Mouse (Mus musculus): ENCODE measurements around the gene Gal3st1. TPM values are rescaled to one million over a fixed set of nuclear protein-coding genes. Genes with fewer than 3 reads are reported as not detected.

Gene Gal3st1
- polyA plus RNA-seq, 1 experiment from 2014 or later = 4.6 TPM

DNA sequence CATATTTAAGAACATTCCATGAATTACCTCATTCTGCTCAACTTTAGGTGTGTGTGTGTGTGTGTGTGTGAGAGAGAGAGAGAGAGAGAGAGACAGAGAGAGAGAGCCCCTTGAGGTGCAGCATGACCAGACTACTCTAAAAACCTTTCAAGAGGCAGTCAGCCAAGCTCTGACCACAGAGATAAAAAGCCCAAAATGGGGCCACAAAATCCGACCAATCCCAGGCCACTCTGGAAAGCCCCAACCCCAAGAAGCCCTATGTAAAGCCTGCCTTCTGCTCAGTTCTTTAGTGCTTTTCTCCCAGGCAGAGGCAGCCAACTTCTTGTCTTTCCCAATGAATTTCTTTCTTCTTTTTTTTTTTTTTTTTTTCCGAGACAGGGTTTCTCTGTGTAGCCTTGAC, 22.5 kb upstream of the Gal3st1 start:
- peaks cover 7% of the 10 kb centered on the region; the same call in 1 of the 2 replicates for H3K4me1 ChIP-seq (ENCODE audit: control insufficient read depth, insufficient read depth, low read length)
- H3K9ac ChIP-seq (ENCODE audit: low read depth, low read length) = no peak overlapping the region
- H3K9me3 ChIP-seq (ENCODE audit: control insufficient read depth, low read length) = no peaks in the 10 kb centered on the region
- H3K4me2 ChIP-seq (replicated peaks; ENCODE audit: low read depth, low read length) = no peak overlapping the region
- no peaks in the 10 kb centered on the region for H3K27me3 ChIP-seq (ENCODE audit: control insufficient read depth, insufficient read depth, low read length)
- no peak overlapping the region for H3K27ac ChIP-seq (ENCODE audit: low read depth, low read length)
- ATAC-seq (ENCODE audit: low FRiP score, low TSS enrichment) = no peak
- no peaks in the 10 kb centered on the region for H3K36me3 ChIP-seq (ENCODE audit: control insufficient read depth, insufficient read depth, low read length)
- 60% methylated on average over 2 of the region's 2 CpGs for WGBS
- no peak overlapping the region for H3K4me3 ChIP-seq (ENCODE audit: low read length)

DNA sequence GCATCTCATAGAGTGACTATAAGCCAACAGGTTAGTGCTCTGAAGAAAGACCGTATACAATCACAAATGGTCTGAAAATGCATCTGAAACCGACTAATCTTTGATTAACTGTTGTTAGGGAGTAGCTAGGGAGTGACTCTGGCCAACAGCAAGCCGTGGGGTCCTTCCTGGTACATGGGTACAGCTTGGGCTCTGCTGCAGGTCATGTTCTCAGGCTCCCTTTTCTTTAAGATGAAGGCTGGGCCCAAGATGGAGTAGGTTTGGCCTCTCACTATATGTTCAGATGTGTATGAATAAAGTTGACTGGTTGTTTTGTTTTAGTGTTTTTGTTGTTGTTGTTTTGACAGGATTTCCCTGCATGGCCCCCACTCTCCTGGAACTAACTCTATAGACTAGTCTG, 21.7 kb upstream of the Gal3st1 start:
- ATAC-seq (ENCODE audit: low FRiP score, low TSS enrichment) = no peak
- H3K9me3 ChIP-seq (ENCODE audit: control insufficient read depth, low read length) = no peaks in the 10 kb centered on the region
- WGBS = 62% methylated on average over 3 of the region's 3 CpGs
- no peak overlapping the region for H3K4me2 ChIP-seq (replicated peaks; ENCODE audit: low read depth, low read length)
- H3K4me3 ChIP-seq (ENCODE audit: low read length) = no peak overlapping the region
- H3K27me3 ChIP-seq (ENCODE audit: control insufficient read depth, insufficient read depth, low read length) = no peaks in the 10 kb centered on the region
- peaks cover 4% of the 10 kb centered on the region; the same call in 1 of the 2 replicates for H3K36me3 ChIP-seq (ENCODE audit: control insufficient read depth, insufficient read depth, low read length)
- no peak overlapping the region for H3K9ac ChIP-seq (ENCODE audit: low read depth, low read length)
- peaks cover 7% of the 10 kb centered on the region; the same call in 1 of the 2 replicates for H3K4me1 ChIP-seq (ENCODE audit: control insufficient read depth, insufficient read depth, low read length)
- H3K27ac ChIP-seq (ENCODE audit: low read depth, low read length) = no peak overlapping the region

DNA sequence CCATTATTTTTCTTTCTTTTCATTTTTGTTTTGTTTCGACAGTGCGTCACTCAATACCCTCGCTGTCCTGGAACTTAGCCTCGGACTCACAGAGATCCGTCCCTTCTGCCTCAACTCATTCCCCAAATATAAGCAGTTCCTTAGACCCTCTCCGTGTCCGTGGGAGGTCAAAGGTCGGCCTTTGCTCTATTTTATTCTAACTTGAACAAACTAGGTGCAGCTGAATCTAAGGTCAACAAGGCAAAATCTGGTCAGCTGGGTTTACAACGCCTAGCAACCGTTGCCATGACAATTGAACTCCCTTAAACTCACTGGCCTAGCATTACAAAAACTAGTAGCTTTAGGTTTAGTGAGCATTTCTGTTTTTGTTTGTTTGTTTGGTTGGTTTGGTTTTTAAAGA, 20.3 kb upstream of the Gal3st1 start:
- no peaks in the 10 kb centered on the region for H3K9me3 ChIP-seq (ENCODE audit: control insufficient read depth, low read length)
- 86% methylated on average over 10 of the region's 10 CpGs for WGBS
- H3K27ac ChIP-seq (ENCODE audit: low read depth, low read length) = peak overlapping the region; percentile 38; the same call in 1 of the 2 replicates
- H3K4me2 ChIP-seq (replicated peaks; ENCODE audit: low read depth, low read length) = peak overlapping the region; percentile 58
- H3K9ac ChIP-seq (ENCODE audit: low read depth, low read length) = peak overlapping the region; percentile 80; the same call in 1 of the 2 replicates
- peaks cover 7% of the 10 kb centered on the region; the same call in 1 of the 2 replicates for H3K4me1 ChIP-seq (ENCODE audit: control insufficient read depth, insufficient read depth, low read length)
- no peaks in the 10 kb centered on the region for H3K27me3 ChIP-seq (ENCODE audit: control insufficient read depth, insufficient read depth, low read length)
- peak overlapping the region; percentile 79 for H3K4me3 ChIP-seq (ENCODE audit: low read length)
- peaks cover 14% of the 10 kb centered on the region; the same call in 1 of the 2 replicates for H3K36me3 ChIP-seq (ENCODE audit: control insufficient read depth, insufficient read depth, low read length)
- 0 out of 2 replicates have a peak, but pooled peaks have one; percentile 9 for ATAC-seq (ENCODE audit: low FRiP score, low TSS enrichment)

DNA sequence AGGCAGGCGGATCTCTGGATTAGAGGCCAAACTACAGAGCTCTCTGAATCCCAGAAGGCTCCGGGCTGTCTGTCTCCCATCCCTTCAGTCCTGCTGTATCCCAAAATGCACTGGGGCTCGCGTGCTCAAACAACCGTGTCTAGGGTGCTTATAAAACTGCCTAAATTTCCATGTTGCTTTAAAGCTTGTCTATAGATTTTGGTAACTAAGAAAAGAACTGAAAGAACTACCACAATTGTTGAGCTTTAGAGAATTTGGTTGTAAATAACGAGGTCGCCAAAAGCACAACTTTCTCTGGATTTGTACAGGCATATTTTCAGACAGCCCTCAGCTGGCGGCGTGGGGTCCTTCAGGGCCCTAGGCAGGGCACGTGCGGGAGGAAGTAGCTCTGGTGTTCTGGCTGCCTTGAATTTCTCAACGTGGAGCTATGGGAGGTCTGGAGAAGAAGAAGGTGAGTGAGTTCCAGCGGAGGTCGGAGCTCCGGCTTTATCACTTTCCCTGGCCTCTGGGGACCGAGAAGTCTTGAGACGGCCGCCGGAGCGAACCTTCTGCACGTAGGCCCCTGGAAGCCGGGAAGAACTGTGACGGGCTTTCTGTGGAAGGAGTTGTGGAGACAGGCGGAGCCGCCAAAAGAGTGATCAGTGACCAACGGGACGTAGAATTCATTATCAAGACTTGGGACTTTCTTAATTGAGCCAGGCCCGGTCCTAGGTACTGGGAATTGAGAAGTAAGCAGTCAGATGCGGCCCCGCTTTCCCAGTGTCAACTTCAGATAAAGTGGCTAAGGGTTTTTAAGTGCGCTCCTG, 19.6 kb upstream of the Gal3st1 start, which contains the start of gene Pes1:
Pes1 (plus strand) TSS at position 366 of the 806 bp plus-strand sequence.
- peaks cover 7% of the 10 kb centered on the region; the same call in 1 of the 2 replicates for H3K4me1 ChIP-seq (ENCODE audit: control insufficient read depth, insufficient read depth, low read length)
- H3K27ac ChIP-seq (ENCODE audit: low read depth, low read length) = peak within 1 kb of the TSS; percentile 39
- H3K4me2 ChIP-seq (replicated peaks; ENCODE audit: low read depth, low read length) = peak within 1 kb of the TSS; percentile 58
- H3K4me3 ChIP-seq (ENCODE audit: low read length) = peak within 1 kb of the TSS; percentile 79
- peak; percentile 94 for ATAC-seq (ENCODE audit: low FRiP score, low TSS enrichment)
- 2% methylated on average over 31 of the region's 31 CpGs for WGBS
- peaks cover 17% of the 10 kb centered on the region; the same call in 1 of the 2 replicates for H3K36me3 ChIP-seq (ENCODE audit: control insufficient read depth, insufficient read depth, low read length)
- peak within 1 kb of the TSS; percentile 80 for H3K9ac ChIP-seq (ENCODE audit: low read depth, low read length)
- no peaks in the 10 kb centered on the region for H3K9me3 ChIP-seq (ENCODE audit: control insufficient read depth, low read length)
- no peaks in the 10 kb centered on the region for H3K27me3 ChIP-seq (ENCODE audit: control insufficient read depth, insufficient read depth, low read length)

DNA sequence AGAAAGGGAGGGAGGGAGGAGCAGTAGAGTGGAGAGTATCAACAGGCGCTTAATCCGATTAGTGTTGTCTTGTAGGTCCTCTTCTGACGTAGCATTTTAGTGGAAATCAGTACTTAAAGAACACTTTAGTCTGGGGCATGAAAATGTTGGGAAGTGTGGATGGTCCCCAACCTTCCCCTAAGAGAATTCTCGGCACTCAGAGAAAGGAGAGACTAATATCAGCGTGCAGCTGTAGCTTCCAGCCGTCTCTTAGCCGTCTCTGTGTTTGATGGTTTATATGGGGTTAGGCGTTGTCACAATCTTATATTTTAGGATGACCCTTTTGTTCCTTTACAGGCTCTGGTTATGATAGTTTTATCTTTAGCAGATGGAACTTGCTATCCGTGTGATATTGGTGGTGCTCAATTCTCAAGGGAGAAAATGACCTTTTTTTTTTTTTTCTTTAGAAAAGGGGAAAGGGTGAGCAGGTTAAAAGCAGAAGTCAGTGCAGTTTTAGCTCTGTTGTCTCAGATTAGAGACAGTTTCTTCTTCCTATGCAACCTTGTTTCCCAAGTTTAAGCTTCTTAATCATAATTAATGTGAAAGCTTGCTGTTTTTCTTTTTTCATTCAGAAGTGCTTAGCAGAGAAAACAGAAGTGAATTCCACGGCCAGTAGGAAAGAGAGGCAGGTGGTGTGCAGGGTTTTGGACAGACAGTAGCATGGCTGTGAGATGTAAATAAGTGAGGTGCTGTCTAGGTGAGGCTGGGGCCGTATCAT, 18.8 kb upstream of the Gal3st1 start:
- Histone ChIP-seq H3K9me3 (ENCODE audit: control insufficient read depth, low read length) (no peaks in the 10 kb centered on the region), H3K36me3 (ENCODE audit: control insufficient read depth, insufficient read depth, low read length) (peaks cover 25% of the 10 kb centered on the region), H3K4me3 (ENCODE audit: low read length) (peak overlapping the region; percentile 79), H3K9ac (ENCODE audit: low read depth, low read length) (peak overlapping the region; percentile 80), H3K27ac (ENCODE audit: low read depth, low read length) (peak overlapping the region; percentile 39; the same call in 1 of the 2 replicates), H3K4me1 (ENCODE audit: control insufficient read depth, insufficient read depth, low read length) (peaks cover 7% of the 10 kb centered on the region; the same call in 1 of the 2 replicates), H3K4me2 (replicated peaks; ENCODE audit: low read depth, low read length) (peak overlapping the region; percentile 58), H3K27me3 (ENCODE audit: control insufficient read depth, insufficient read depth, low read length) (no peaks in the 10 kb centered on the region)
- WGBS = 14% methylated on average over 11 of the region's 11 CpGs
- ATAC-seq (ENCODE audit: low FRiP score, low TSS enrichment) = no peak

DNA sequence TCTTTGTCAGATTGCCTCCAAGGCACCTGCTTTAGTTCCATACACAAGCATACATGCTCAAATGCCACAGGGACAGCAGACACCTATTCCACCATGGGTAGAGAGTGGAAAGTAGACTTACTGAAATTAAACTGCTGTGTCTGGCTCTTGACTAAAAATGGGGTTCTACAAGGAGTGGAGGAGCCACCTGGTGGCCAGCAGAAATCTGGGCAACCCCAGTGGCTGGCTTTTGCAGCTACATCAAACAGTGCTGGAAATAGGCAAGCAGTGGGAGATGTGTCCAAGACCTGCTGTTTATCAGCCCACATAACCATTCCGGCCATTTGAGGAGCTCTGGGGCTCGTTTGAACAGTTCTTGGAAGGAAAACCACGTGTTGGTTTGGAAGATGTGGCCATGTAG, 13.6 kb upstream of the Gal3st1 start:
- ATAC-seq (ENCODE audit: low FRiP score, low TSS enrichment) = no peak
- peaks cover 4% of the 10 kb centered on the region; the same call in 1 of the 2 replicates for H3K4me1 ChIP-seq (ENCODE audit: control insufficient read depth, insufficient read depth, low read length)

DNA sequence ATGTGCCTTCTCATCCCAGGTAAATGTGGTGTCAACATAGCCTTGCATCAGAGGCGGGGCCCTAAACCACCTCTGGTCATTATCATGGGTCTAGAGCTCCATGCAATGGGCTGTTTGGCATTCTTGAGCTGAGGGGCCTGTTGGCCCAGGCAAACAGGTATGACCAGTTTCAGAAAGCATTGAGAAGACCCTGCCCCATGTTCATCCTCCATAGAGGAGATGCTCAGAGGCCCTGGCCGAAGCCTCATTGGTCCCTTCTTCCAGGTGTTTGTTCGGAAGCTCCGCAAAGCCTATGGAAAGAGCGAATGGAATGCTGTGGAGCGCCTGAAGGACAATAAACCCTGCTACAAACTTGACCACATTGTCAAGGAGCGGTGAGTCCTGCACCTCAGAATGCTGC, 13.1 kb upstream of the Gal3st1 start:
- Histone ChIP-seq H3K4me1 (ENCODE audit: control insufficient read depth, insufficient read depth, low read length) (0 out of 2 replicates have a peak, but pooled peaks cover 2% of the 10 kb centered on the region), H3K4me2 (replicated peaks; ENCODE audit: low read depth, low read length) (no peak overlapping the region), H3K4me3 (ENCODE audit: low read length) (no peak overlapping the region), H3K9ac (ENCODE audit: low read depth, low read length) (no peak overlapping the region), H3K36me3 (ENCODE audit: control insufficient read depth, insufficient read depth, low read length) (peaks cover 82% of the 10 kb centered on the region), H3K9me3 (ENCODE audit: control insufficient read depth, low read length) (no peaks in the 10 kb centered on the region), H3K27ac (ENCODE audit: low read depth, low read length) (no peak overlapping the region), H3K27me3 (ENCODE audit: control insufficient read depth, insufficient read depth, low read length) (no peaks in the 10 kb centered on the region)
- no peak for ATAC-seq (ENCODE audit: low FRiP score, low TSS enrichment)
- WGBS = 95% methylated on average over 7 of the region's 7 CpGs

More for the DNA sequence above, 13.6 kb upstream of the Gal3st1 start:
- Histone ChIP-seq H3K4me2 (replicated peaks; ENCODE audit: low read depth, low read length) (no peak overlapping the region), H3K9ac (ENCODE audit: low read depth, low read length) (no peak overlapping the region), H3K4me3 (ENCODE audit: low read length) (no peak overlapping the region), H3K36me3 (ENCODE audit: control insufficient read depth, insufficient read depth, low read length) (peaks cover 77% of the 10 kb centered on the region), H3K9me3 (ENCODE audit: control insufficient read depth, low read length) (no peaks in the 10 kb centered on the region), H3K27ac (ENCODE audit: low read depth, low read length) (no peak overlapping the region), H3K27me3 (ENCODE audit: control insufficient read depth, insufficient read depth, low read length) (no peaks in the 10 kb centered on the region)
- 86% methylated on average over 3 of the region's 3 CpGs for WGBS

DNA sequence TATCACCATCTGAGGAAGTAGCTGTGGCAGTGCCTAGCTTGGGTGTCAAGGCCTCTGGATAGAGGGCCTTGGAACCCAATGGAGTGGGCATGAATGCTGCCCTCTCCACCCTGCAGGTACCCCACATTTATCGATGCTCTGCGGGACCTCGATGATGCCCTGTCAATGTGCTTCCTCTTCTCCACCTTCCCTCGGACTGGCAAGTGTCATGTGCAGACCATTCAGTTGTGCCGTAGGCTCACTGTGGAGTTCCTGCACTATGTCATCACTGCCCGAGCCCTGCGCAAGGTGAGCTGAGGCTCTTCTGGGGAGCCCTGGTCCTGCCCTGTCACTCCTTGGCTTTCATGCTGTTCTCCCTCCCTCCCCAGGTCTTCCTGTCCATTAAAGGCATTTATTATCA, 10.4 kb upstream of the Gal3st1 start:
- Histone ChIP-seq H3K27me3 (ENCODE audit: control insufficient read depth, insufficient read depth, low read length) (no peaks in the 10 kb centered on the region), H3K4me2 (replicated peaks; ENCODE audit: low read depth, low read length) (no peak overlapping the region), H3K36me3 (ENCODE audit: control insufficient read depth, insufficient read depth, low read length) (peaks cover 97% of the 10 kb centered on the region), H3K9me3 (ENCODE audit: control insufficient read depth, low read length) (no peaks in the 10 kb centered on the region), H3K4me1 (ENCODE audit: control insufficient read depth, insufficient read depth, low read length) (no peaks in the 10 kb centered on the region), H3K9ac (ENCODE audit: low read depth, low read length) (no peak overlapping the region), H3K27ac (ENCODE audit: low read depth, low read length) (no peak overlapping the region), H3K4me3 (ENCODE audit: low read length) (no peak overlapping the region)
- no peak for ATAC-seq (ENCODE audit: low FRiP score, low TSS enrichment)
- whole genome bisulfite sequencing = 96% methylated on average over 7 of the region's 7 CpGs

All from kidney, embryonic 14.5 days (tissue).